Mouse (Mus musculus): ENCODE results near the gene Foxo1.

GRCm38 (mm10) chr3:52350636-52351035 is 82.5 kb downstream of the Foxo1 start:
- no peak for TF ChIP-seq CTCF (IDR thresholded peaks at IDR 0.05; ENCODE audit: insufficient read depth, low read depth, low read length)
- TF ChIP-seq POLR2A (IDR thresholded peaks at IDR 0.05; ENCODE audit: insufficient read depth, low read depth, low read length) = no peak

All from olfactory bulb, adult 2 months (tissue).